Mouse (Mus musculus) liver, embryonic 16.5 days (tissue): Measurements from ENCODE around the gene Nif3l1. TPM values are rescaled to one million over a fixed set of nuclear protein-coding genes. Genes with fewer than 3 reads are reported as not detected.

Source experiments
- ATAC-seq: fragments of 200-750 bp; cut with Nextera tagmentation; 2 replicates; pipeline ENCODE4 v1.8.0; 2017; ENCODE audit warnings: low read depth, mild to moderate bottlenecking, moderate number of reproducible peaks, moderate library complexity
- H3K27ac ChIP-seq: fragments of 300-500 bp; sonication (generic); 2 replicates; pipeline ENCODE4 v1.5.1; 2014; ENCODE audit warnings: mild to moderate bottlenecking, low read length
- H3K27me3 ChIP-seq: fragments of 300-500 bp; sonication (generic); 2 replicates; pipeline ENCODE4 v1.6.1; 2014; ENCODE audit warnings: low read depth, low read length, mixed read lengths; ENCODE audit not compliant: control insufficient read depth, insufficient read depth
- H3K36me3 ChIP-seq: fragments of 300-500 bp; sonication (generic); 2 replicates; pipeline ENCODE4 v1.6.1; 2014; ENCODE audit warnings: mild to moderate bottlenecking; ENCODE audit not compliant: control insufficient read depth, insufficient read depth
- H3K4me1 ChIP-seq: fragments of 300-500 bp; sonication (generic); 2 replicates; pipeline ENCODE4 v1.6.1; 2014; ENCODE audit warnings: low read depth, low read length, mixed read lengths; ENCODE audit not compliant: control insufficient read depth
- H3K4me2 ChIP-seq: fragments of 300-500 bp; sonication (generic); 2 replicates; pipeline ENCODE4 v1.6.1; 2014; ENCODE audit warnings: low read depth, low read length, mixed read lengths
- H3K4me3 ChIP-seq: fragments of 300-500 bp; sonication (generic); 2 replicates; pipeline ENCODE4 v1.5.1; 2014; ENCODE audit warnings: low read depth, mild to moderate bottlenecking, low read length
- H3K9ac ChIP-seq: fragments of 300-500 bp; sonication (generic); 2 replicates; pipeline ENCODE4 v1.6.1; 2014; ENCODE audit warnings: low read depth, low read length
- H3K9me3 ChIP-seq: fragments of 300-500 bp; sonication (generic); replicated peaks from 2 replicates; pipeline ENCODE4 v1.6.1; 2016; ENCODE audit warnings: low read length; ENCODE audit not compliant: control insufficient read depth
- WGBS: fragments of 180-500 bp; shearing (Covaris S2); extraction: QIAGEN DNeasy Blood & Tissue Kit; methylation state at CpG from one replicate; pipeline ENCODE4 v1.1.7; 2014; ENCODE audit not compliant: insufficient replicate concordance; 5-methylcytosine and 5-hydroxymethylcytosine counted together
- polyA plus RNA-seq: library from polyadenylated mRNA; unstranded; fragments of >200 nt; fragmentation: Nextera tagmentation; extraction: Ambion mirVana; gene quantifications from 2 replicates; pipeline ENCODE4 v1.2.1, GENCODE M21; 2015

Gene Nif3l1
- polyA plus RNA-seq: 10.4 and 11.5 TPM in 2 replicates

DNA sequence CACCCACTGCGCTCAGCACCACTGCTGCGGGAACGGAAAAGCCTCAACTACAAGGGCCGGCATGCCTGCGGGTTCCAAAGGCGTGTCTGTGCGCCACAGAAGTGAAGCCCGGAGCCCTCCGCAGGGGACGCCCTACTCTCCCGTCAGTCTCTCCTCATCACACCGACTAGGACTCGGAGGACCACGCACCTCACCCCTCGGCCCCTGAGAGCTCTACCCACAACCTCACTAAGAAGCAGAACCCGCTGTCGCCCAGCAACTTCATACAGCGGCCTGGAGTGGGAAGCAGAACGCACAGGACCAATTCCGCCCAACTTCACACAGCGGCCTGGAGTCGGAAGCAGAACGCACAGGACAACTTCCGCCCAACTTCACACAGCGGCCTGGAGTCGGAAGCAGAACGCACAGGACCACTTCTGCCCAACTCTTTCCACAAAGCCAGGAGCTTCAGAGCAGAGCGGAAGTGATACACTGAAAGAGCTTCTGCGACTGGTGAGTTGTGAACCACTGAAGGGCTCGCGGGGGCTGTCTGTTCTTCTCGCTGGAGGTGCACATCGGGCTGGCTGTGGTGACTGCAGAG lies at the start of gene Nif3l1, which contains the start of gene Ppil3:
Gene Nif3l1, plus strand, starts transcription at position 9 of the 580 bp plus-strand sequence.
Gene Ppil3, minus strand, starts transcription at position 344 of the 580 bp plus-strand sequence.
- Histone ChIP-seq H3K27ac (peak within 1 kb of the TSS; percentile 70), H3K4me1 (peaks cover 8% of the 10 kb centered on the region), H3K4me2 (peak within 1 kb of the TSS; percentile 84), H3K36me3 (no peaks in the 10 kb centered on the region), H3K4me3 (peak within 1 kb of the TSS; percentile 72), H3K9ac (peak within 1 kb of the TSS; percentile 75), H3K9me3 (no peaks in the 10 kb centered on the region), H3K27me3 (no peaks in the 10 kb centered on the region)
- ATAC-seq: peak; percentile 91
- under 1% methylated on average over 33 of the region's 33 CpGs for WGBS

DNA sequence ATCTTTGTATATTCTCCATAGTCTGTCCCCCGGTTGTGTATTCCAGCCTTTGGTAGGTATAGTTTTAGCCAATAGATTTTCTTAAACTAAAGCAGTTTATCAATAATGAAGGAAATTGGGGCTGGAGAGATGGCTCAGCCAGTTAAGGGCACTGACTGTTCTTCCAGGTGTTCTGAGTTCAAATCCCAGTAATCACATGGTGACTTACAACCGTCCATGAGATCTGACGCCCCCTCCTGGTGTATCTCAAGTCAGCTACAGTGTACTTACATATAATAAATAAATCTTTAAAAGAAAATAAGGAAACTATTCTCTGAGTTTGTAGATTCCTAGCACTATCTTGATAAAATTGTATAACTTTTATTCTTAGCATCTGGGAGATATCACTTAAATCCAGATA lies 49.6 kb upstream of the Nif3l1 start:
- H3K27ac ChIP-seq: no peak overlapping the region
- ATAC-seq: no peak
- H3K9ac ChIP-seq: no peak overlapping the region
- H3K9me3 ChIP-seq: no peaks in the 10 kb centered on the region
- WGBS: 74% methylated on average over 3 of the region's 3 CpGs
- H3K4me1 ChIP-seq: peaks cover 13% of the 10 kb centered on the region
- H3K4me3 ChIP-seq: no peak overlapping the region
- no peak overlapping the region for H3K4me2 ChIP-seq
- H3K36me3 ChIP-seq: peaks cover 34% of the 10 kb centered on the region
- H3K27me3 ChIP-seq: no peaks in the 10 kb centered on the region

DNA sequence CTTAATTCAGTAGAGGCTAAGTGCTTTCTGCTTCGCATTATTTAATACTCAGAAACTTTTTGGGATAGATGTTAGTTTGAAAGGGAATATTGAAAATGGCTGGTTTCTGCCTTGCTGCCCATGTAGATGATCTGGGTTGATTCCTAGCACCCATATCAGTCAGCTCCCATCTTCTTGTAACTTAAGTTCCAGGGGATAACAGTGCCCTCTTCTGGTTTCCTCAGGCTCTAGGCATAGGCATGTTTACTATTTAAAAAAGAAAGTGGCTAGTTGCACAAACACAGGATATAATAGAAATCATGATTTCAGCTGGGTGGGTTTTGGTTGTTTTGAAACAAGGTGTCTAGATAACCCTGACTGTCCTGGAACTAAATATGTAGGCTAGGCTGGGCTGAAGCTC lies 48.8 kb upstream of the Nif3l1 start:
- Histone ChIP-seq H3K4me3 (no peak overlapping the region), H3K36me3 (peaks cover 43% of the 10 kb centered on the region), H3K4me2 (no peak overlapping the region), H3K9ac (no peak overlapping the region), H3K27ac (no peak overlapping the region), H3K9me3 (no peaks in the 10 kb centered on the region), H3K27me3 (no peaks in the 10 kb centered on the region), H3K4me1 (peaks cover 13% of the 10 kb centered on the region)
- 81% methylated on average over 1 of the region's 1 CpGs for WGBS
- ATAC-seq: no peak

DNA sequence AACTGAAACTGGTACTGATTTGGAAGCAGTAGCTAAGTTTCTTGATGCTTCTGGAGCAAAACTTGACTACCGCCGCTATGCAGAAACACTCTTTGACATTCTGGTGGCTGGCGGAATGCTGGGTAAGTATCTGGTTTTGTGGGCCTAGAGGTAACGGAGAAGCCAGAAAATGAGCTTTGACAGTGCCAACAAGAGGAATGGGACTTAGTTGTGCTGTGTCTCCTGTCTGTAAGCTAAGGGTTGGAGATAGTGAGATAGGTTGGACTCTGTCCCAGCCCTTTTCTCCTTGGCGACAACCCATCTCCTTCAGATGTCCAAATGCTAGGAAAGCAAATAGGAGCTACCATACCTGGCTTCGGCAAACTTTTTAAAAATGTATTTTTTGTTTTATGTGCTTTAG lies 47.2 kb upstream of the Nif3l1 start:
- 88% methylated on average over 6 of the region's 6 CpGs for WGBS
- no peak overlapping the region for H3K9ac ChIP-seq
- no peak for ATAC-seq
- H3K4me3 ChIP-seq: no peak overlapping the region
- no peaks in the 10 kb centered on the region for H3K9me3 ChIP-seq
- peaks cover 51% of the 10 kb centered on the region for H3K36me3 ChIP-seq
- H3K27me3 ChIP-seq: no peaks in the 10 kb centered on the region
- H3K27ac ChIP-seq: no peak overlapping the region
- peaks cover 5% of the 10 kb centered on the region for H3K4me1 ChIP-seq
- H3K4me2 ChIP-seq: no peak overlapping the region

DNA sequence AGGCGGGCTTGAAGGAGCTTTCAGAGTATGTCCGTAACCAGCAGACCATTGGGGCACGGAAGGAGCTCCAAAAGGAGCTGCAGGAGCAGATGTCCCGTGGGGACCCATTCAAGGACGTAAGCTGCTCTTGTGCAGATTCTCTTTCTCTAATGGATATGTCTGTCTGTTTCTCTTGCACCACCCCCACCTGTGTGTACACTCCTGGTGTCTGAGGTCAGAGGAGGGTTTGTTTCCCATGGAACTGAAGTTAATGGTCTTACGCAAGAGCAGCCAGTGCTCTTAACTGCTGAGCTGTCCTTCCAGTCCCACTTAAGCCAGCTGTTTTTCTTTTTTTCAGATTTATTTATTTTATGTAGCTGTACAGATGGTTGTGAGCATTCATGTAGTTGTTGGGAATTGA lies 43.6 kb upstream of the Nif3l1 start:
- H3K9me3 ChIP-seq: no peaks in the 10 kb centered on the region
- no peak overlapping the region for H3K27ac ChIP-seq
- H3K9ac ChIP-seq: no peak overlapping the region
- no peaks in the 10 kb centered on the region for H3K27me3 ChIP-seq
- no peak overlapping the region for H3K4me2 ChIP-seq
- WGBS: 77% methylated on average over 6 of the region's 6 CpGs
- peaks cover 52% of the 10 kb centered on the region for H3K36me3 ChIP-seq
- ATAC-seq: peak; percentile 93
- H3K4me3 ChIP-seq: no peak overlapping the region
- no peaks in the 10 kb centered on the region for H3K4me1 ChIP-seq

DNA sequence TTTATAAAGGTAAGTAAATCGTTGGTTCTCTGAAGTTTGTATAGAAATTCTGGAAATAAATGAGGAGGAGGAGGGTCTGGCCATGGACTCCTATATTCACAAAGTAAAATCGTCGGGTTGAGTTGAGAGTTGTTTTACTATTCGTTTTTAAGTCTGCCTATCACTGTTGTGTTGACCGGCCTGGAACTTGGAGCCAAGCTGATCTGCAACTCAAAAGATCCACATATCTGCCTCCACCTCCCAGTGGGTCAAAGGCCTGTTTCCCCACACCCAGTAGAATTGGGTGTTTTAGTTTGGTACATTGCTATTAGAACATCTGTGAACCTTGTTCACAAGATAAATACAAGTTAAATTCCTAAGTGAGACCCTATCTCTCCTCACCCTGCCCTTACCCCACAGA lies 41.2 kb upstream of the Nif3l1 start:
- Histone ChIP-seq H3K4me1 (no peaks in the 10 kb centered on the region), H3K27ac (no peak overlapping the region), H3K36me3 (peaks cover 45% of the 10 kb centered on the region), H3K27me3 (no peaks in the 10 kb centered on the region), H3K9ac (no peak overlapping the region), H3K4me3 (no peak overlapping the region), H3K4me2 (no peak overlapping the region), H3K9me3 (no peaks in the 10 kb centered on the region)
- ATAC-seq: no peak
- 72% methylated on average over 5 of the region's 5 CpGs for WGBS

DNA sequence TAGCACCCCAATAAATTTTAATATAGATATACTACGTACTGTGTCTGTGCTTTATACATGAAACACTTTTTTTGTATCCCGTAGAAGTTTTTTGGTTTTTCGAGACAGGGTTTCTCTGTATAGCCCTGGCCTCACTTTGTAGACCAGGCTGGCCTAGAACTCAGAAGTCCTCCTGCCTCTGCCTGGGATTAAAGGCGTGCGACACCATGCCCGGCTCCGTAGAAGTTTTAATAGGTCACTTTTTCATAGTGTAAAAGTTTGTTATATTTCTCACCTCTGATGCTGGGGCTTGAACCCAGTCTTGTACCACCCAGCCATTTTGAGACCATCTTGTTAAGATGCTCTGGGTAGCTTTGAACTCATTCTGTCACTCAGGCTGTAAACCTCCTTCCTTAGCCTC lies 37.6 kb upstream of the Nif3l1 start:
- peaks cover 46% of the 10 kb centered on the region for H3K36me3 ChIP-seq
- 88% methylated on average over 7 of the region's 7 CpGs for WGBS
- H3K27me3 ChIP-seq: no peaks in the 10 kb centered on the region
- H3K9ac ChIP-seq: no peak overlapping the region
- H3K4me1 ChIP-seq: no peaks in the 10 kb centered on the region
- no peak overlapping the region for H3K4me3 ChIP-seq
- no peak overlapping the region for H3K4me2 ChIP-seq
- no peak overlapping the region for H3K27ac ChIP-seq
- no peaks in the 10 kb centered on the region for H3K9me3 ChIP-seq
- ATAC-seq: no peak

DNA sequence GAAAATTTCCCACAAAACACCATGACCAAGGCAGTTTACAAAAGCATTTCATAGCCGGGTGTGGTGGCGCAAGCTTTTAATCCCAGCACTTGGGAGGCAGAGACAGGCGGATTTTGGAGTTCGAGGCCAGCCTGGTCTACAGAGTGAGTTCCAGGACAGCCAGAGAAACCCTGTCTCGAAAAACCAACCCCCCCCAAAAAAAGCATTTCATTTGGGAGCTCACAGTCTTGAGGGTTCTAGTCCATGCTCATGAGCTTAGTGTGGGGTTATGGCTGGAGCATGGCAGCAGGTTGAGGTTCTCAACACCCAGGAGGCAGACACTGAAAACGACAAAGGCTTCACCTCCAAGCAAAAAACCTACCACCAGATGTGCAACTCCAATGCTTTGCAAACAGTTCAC lies 36.8 kb upstream of the Nif3l1 start:
- H3K27ac ChIP-seq: no peak overlapping the region
- no peaks in the 10 kb centered on the region for H3K9me3 ChIP-seq
- WGBS: 77% methylated on average over 6 of the region's 6 CpGs
- H3K9ac ChIP-seq: no peak overlapping the region
- peaks cover 49% of the 10 kb centered on the region for H3K36me3 ChIP-seq
- no peak overlapping the region for H3K4me2 ChIP-seq
- H3K4me1 ChIP-seq: no peaks in the 10 kb centered on the region
- no peak for ATAC-seq
- no peaks in the 10 kb centered on the region for H3K27me3 ChIP-seq
- H3K4me3 ChIP-seq: no peak overlapping the region

DNA sequence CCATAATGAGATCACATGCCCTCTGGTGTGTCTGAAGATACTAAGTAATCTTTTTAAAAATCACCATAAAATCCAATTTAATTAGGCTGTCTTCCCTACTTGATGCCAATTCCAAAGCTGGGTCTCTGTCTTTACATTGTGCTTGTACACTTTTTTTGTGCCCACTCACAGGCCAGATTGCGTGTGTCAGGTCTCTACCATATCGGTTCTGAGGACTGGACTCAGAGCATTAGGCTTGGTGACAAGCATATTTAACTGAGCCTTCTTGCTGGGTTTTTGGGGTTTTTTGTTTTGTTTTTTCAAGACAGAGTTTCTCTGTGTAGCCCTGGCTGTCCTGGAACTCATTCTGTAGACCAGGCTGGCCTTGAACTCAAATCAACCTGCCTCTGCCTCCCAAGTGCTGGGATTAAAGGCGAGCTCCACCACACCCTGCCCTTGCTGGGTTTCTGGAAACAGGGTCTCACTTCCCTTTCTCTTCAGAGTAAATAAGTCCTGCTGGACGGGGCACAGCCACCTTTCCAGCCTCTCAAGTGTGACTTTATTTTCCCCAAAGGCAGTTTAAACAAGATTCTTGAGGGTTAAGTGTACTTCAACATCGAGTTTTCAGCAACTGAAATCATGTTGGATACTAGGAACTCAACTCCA lies 35.3 kb upstream of the Nif3l1 start:
- WGBS: 71% methylated on average over 5 of the region's 5 CpGs
- Histone ChIP-seq H3K27me3 (no peaks in the 10 kb centered on the region), H3K4me2 (no peak overlapping the region), H3K9me3 (no peaks in the 10 kb centered on the region), H3K36me3 (peaks cover 52% of the 10 kb centered on the region), H3K27ac (no peak overlapping the region), H3K9ac (no peak overlapping the region), H3K4me1 (no peaks in the 10 kb centered on the region), H3K4me3 (no peak overlapping the region)
- no peak for ATAC-seq
